ENCODE assay signal across 10 mouse cellular contexts in the genomic region with DNA sequence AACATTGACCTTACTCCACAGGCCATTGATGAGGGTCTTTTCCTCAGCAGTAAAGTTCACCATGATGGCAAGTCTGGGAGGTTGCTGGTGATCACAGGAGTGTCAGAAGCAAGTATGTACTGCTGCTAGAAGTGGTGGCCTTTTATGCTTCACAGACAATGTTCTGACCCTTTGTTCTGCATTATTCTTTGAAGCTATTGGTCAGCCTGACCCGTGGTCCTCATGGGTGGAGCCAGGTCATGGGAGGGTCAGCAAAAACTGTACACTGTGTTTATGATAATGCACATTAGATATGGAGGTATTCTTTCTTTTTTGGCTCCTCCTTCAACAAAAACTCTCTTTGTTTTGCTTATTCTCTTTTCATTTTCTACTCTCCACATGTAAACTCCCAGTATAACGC. TPM values are rescaled to one million over a fixed set of nuclear protein-coding genes. Genes with fewer than 3 reads are reported as not detected.
A peak's percentile ranks its signal among the peaks of the same experiment; 100 is the strongest.
DNase-seq lines count a peak whose midpoint lies in the region; ATAC-seq and TF ChIP-seq lines count a peak whose summit lies in the region.
"Had no signal": no experiment of that assay in that cellular context is flagged by ENCODE, and none has a peak within 500 bp of the region (broad histone marks: within the 10 kb centered on the region; RNA-seq: fewer than 3 reads in every experiment).

Gene Hbb-y, minus strand, starts transcription at position 127 of the 400 bp plus-strand sequence.

- H3K9me3 ChIP-seq in heart, embryonic 13.5 days, result no peaks in the 10 kb centered on the region
- no peaks in the 10 kb centered on the region for H3K9me3 ChIP-seq in forebrain, embryonic 15.5 days
- H3K9me3 ChIP-seq in liver, embryonic 13.5 days (replicated peaks), result no peaks in the 10 kb centered on the region

- ATAC-seq in heart, embryonic 13.5 days (ENCODE audit: extremely low read depth, insufficient number of reproducible peaks, low FRiP score, low TSS enrichment), result peak; percentile 64
- no peak for ATAC-seq in forebrain, embryonic 15.5 days (replicated peaks)
- peak; percentile 13; the same call in 1 of the 2 replicates for ATAC-seq in liver, embryonic 13.5 days (ENCODE audit: low read depth)

- H3K36me3 ChIP-seq in heart, embryonic 13.5 days, result no peaks in the 10 kb centered on the region
- H3K36me3 ChIP-seq in forebrain, embryonic 15.5 days, result no peaks in the 10 kb centered on the region
- no peaks in the 10 kb centered on the region for H3K36me3 ChIP-seq in liver, embryonic 13.5 days

- H3K9ac ChIP-seq in heart, embryonic 13.5 days, result no peak within 1 kb of the TSS
- no peak within 1 kb of the TSS for H3K9ac ChIP-seq in forebrain, embryonic 15.5 days (replicated peaks)
- peak within 1 kb of the TSS; percentile 23; the same call in 1 of the 2 replicates for H3K9ac ChIP-seq in liver, embryonic 13.5 days

- no peaks in the 10 kb centered on the region for H3K4me1 ChIP-seq in heart, embryonic 13.5 days
- H3K4me1 ChIP-seq in forebrain, embryonic 15.5 days, result no peaks in the 10 kb centered on the region
- peaks cover 64% of the 10 kb centered on the region for H3K4me1 ChIP-seq in liver, embryonic 13.5 days (replicated peaks)

- TF ChIP-seq POLR2A in brain, embryonic 14.5 days (IDR thresholded peaks at IDR 0.05; ENCODE audit: borderline replicate concordance, extremely low read depth, insufficient read depth, insufficient read length, poor library complexity, severe bottlenecking), result no peak

- H3K27me3 ChIP-seq in heart, embryonic 13.5 days (replicated peaks), result no peaks in the 10 kb centered on the region
- H3K27me3 ChIP-seq in forebrain, embryonic 15.5 days, result no peaks in the 10 kb centered on the region
- H3K27me3 ChIP-seq in liver, embryonic 13.5 days, result no peaks in the 10 kb centered on the region

- H3K4me3 ChIP-seq in heart, embryonic 13.5 days, result peak within 1 kb of the TSS; percentile 32
- no peak within 1 kb of the TSS for H3K4me3 ChIP-seq in forebrain, embryonic 15.5 days
- no peak within 1 kb of the TSS for H3K4me3 ChIP-seq in liver, embryonic 13.5 days (replicated peaks)
- H3K4me3 ChIP-seq: myocyte had no signal

- no peak for TF ChIP-seq CTCF in brain, embryonic 14.5 days (IDR thresholded peaks at IDR 0.05; ENCODE audit: borderline replicate concordance, extremely low read depth, insufficient read depth, insufficient read length)

- intact Hi-C loops in heart, postnatal 14 days (cut with DNase I), result no loop called here

- DNase-seq in heart, postnatal 14 days, result no peak
- no peak for DNase-seq in brain, embryonic 14.5 days (ENCODE audit: low read depth)
- peak; percentile 39 for DNase-seq in liver, embryonic 13.5 days
- no peak for DNase-seq in spleen, postnatal 14 days (ENCODE audit: low spot score in 2 of 2)
- no peak for DNase-seq in spleen, adult 18-20 months
- DNase-seq in c-Kit-positive CD71-positive TER-119-positive erythroid progenitor cells, embryonic 14.5 days (ENCODE audit: low spot score), result no peak
- DNase-seq: kidney, adult 18-20 months had no signal

- peak within 1 kb of the TSS; percentile 37 for H3K4me2 ChIP-seq in heart, embryonic 13.5 days
- H3K4me2 ChIP-seq in forebrain, embryonic 15.5 days (replicated peaks), result no peak within 1 kb of the TSS
- H3K4me2 ChIP-seq in liver, embryonic 13.5 days, result no peak within 1 kb of the TSS

- H3K27ac ChIP-seq in heart, embryonic 13.5 days (replicated peaks), result peak within 1 kb of the TSS; percentile 62
- no peak within 1 kb of the TSS for H3K27ac ChIP-seq in forebrain, embryonic 15.5 days (replicated peaks)
- H3K27ac ChIP-seq in liver, embryonic 13.5 days, result peak within 1 kb of the TSS; percentile 78

- WGBS in heart, embryonic 13.5 days, result 56% methylated on average over 2 of the region's 2 CpGs
- 57% methylated on average over 2 of the region's 2 CpGs for WGBS in forebrain, embryonic 15.5 days
- WGBS in liver, embryonic 13.5 days (ENCODE audit: insufficient replicate concordance), result 46% methylated on average over 2 of the region's 2 CpGs

RNA-seq across cellular contexts. Expression of gene Hbb-y, which starts in this region (rescaled TPM):
- polyA plus RNA-seq in heart, embryonic 13.5 days (2015; fragmentation: Nextera tagmentation; extraction: Ambion mirVana), result 25,617 and 43,684 TPM in 2 replicates
- not detected for total RNA-seq in heart, postnatal 14 days (2021)
- 331 and 571 TPM in 2 replicates for polyA plus RNA-seq in brain, embryonic 14.5 days (2012; rRNA removed)
- 114 and 201 TPM in 2 replicates for polyA plus RNA-seq in forebrain, embryonic 15.5 days (2015; fragmentation: Nextera tagmentation; extraction: Ambion mirVana)
- 3,309 and 4,306 TPM in 2 replicates for polyA plus RNA-seq in liver, embryonic 13.5 days (2015; fragmentation: Nextera tagmentation; extraction: Ambion mirVana)
- polyA plus RNA-seq: myocyte had no signal
